Mouse (Mus musculus) neural tube, postnatal 0 days (tissue): ENCODE results near the gene Diablo. TPM values are rescaled to one million over a fixed set of nuclear protein-coding genes. Genes with fewer than 3 reads are reported as not detected.

Source experiments
- microRNA-seq: library from miRNA; unstranded; fragments of <30 nt; microRNA quantifications from one replicate; pipeline ENCODE4, GENCODE M21; 2016
- polyA plus RNA-seq: library from polyadenylated mRNA; unstranded; fragments of >200 nt; fragmentation: Nextera tagmentation; extraction: Ambion mirVana; gene quantifications from 2 replicates; pipeline ENCODE4 v1.2.1, GENCODE M21; 2015

The Diablo gene
- polyA plus RNA-seq, result 87.9 and 97.2 TPM in 2 replicates

DNA sequence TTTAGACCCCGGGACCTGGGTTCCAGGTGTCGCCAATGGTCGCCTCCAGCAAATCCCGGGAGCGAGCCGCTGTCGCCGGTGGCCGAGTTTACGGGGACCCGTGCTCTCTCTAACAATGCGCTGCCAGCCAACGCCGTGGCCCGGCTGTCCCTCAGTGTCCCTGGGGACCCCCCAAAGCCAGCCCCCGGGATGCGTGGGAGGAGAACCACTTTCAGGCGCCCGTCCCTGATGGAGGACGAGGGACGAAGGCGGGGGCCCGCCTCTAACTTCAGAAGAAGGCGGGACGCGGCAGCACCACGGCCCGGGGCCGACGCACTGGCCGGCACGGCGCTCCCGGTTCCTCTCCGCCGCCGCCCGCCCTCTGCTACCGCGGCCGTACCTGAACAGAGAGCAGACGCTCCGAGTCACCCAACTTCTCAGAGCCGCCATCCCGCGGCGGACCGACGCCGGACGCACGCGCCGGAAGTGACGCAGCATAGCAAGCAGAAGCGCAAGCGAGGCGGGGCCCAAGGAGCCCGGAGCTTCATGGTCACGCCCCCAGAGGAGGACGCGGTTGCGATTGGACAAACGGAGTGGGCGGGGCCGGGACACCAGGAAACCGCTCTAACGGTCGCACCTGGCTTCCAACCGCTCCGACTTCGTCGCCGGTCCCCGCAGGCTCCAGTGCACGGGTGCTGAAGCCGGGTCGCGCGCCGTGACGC lies at the start of gene Diablo:
TSS of gene Diablo (minus strand) at position 485 of the 701 bp plus-strand sequence.

DNA sequence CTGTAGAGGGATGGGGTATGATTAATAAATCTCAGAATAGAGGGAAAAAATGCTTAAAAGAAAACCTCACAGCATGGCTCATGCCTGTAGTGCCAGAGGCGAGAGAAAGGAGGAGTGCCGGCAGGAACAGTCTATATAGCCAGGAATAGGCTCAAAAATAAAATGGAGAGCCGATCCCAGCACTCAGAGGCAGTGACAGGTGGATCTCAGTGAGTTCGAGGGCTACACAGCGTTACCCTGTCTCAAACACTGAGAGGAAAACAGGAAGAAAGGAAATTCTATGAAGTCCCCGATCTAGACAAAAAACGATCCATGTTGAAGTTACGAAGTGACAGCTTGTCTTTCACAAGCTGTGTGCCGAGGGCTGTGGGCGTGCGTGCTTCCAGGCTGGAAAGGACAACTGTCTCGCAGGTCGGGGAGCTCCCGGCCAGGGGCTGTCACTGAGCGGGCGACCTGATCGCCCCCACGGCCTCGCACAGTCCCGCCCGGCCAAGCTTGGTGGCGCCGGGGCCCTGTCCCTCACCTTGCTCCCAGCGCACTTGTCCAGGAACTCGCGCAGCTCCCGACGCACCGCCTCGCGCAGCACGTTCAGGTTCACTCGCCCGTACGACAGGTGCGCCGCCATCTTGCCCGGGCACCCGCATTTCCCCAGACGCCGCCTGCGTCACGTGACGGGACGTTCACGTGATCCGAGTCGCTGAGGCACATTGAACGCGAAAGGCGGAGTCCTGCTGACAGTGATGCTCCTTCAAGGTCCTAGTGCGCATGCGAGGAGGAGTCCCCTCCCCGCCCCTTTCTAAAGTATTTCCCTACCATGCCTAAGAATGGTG lies 48.6 kb upstream of the Diablo start, which contains the start of gene Vps33a:
TSS of gene Vps33a (minus strand) at position 682 of the 830 bp plus-strand sequence.

DNA sequence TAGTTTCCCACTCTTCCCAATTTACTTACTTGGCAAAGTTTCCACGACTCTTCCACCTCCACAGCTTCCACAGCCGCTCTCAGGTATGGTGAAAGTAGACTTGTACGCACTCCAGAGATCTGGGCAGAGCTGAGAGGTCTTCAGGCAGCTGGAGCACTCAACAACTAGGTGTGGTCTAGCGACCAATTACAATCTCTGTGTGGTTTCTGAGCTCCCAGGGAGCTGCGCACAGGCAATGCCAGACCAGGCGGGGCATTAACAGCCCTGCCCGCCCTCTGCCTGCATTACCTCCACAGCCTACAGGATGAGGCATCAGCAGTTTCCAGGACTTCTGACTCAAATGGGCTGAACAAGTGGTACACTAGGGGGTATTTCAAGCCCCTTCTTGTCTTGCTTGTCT lies 1.3 kb upstream of the Diablo start, which contains the start of gene Gm49027:
TSS of gene Gm49027 (minus strand) at position 208 of the 400 bp plus-strand sequence.

DNA sequence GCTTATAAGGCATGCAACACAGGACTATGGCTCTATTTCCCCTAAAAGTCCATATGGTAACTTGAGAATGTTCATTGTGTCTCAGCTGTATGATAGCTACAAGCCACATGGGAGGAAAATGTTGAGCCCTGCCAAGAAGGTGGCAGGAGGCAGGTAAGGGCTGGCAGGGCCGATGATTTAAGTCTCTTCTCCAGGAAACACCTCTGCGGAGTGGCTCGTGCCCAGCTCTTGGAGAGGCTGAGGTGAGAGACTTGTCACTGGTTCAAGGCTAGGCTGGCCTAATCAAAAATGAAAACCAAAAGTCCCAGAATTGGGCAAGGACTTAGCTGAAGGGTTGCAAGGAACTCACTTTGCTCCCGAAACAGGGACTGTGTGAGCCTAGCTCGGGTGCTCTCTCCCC lies 13.8 kb downstream of the Diablo start, which contains the start of gene B3gnt4:
TSS of gene B3gnt4 (plus strand) at position 301 of the 400 bp plus-strand sequence.

DNA sequence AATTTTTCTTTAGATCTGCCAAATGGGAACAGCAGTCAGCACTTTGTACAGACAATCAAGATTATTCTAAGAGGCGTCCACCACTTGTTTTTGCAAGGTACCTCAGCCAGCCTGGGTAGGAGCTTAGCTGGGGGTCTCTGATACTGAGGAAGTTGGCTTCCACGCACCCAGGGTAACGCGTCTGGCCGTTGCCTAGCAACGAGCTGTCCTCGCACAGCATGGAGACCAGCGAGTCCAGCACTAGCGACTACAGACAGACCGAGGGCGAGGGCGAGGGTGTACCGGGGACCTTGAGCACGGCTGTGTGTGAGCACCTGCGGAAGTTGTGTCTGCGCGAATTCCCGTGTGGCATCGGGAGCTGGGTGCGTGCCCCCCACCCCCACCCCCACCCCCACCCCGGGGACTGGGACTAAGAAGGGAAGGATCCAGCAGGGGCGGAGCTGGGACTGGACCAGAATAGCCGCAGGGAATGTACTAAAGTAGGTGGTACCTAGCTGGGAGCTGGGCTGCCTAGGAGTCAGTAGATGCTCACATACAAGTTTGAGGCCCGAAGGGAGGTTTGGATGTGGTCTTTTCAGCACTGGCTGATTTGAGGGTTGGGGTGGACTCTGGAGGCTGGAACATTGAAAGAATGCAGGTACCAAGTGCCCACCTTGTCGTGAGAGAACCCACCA lies 34.7 kb downstream of the Diablo start, which contains the start of the genes Lrrc43 and Il31:
TSS of gene Lrrc43 (plus strand) at position 194 of the 674 bp plus-strand sequence.
TSS of gene Il31 (minus strand) at position 378 of the 674 bp plus-strand sequence.

Small RNAs within 50 kb of the gene (microRNA-seq; reads per million reads assigned to microRNA genes)
- 1.5 reads per million for gene Mir7647

Other genes with a start within 250 kb of the Diablo start
- gene Bcl7a, start 180.3 kb downstream of the Diablo start, polyA plus RNA-seq, result 21.6 and 23.0 TPM in 2 replicates
- 15.7 and 17.1 TPM in 2 replicates for gene Mlxip, start 129.4 kb downstream of the Diablo start, polyA plus RNA-seq
- gene Lrrc43, start 34.9 kb downstream of the Diablo start, polyA plus RNA-seq, result 1.3 and 1.6 TPM in 2 replicates
- not detected in 2 replicates for gene Il31, start 34.7 kb downstream of the Diablo start, polyA plus RNA-seq
- 1.1 and 1.6 TPM in 2 replicates for gene B3gnt4, start 13.7 kb downstream of the Diablo start, polyA plus RNA-seq
- gene Gm49027, start 1.3 kb upstream of the Diablo start, polyA plus RNA-seq, result 0.28 and 2.2 TPM in 2 replicates
- 26.4 and 29.9 TPM in 2 replicates for gene Vps33a, start 48.9 kb upstream of the Diablo start, polyA plus RNA-seq
- gene Clip1, start 160.4 kb upstream of the Diablo start, polyA plus RNA-seq, result 66.6 and 76.1 TPM in 2 replicates
- 40.5 and 43.8 TPM in 2 replicates for gene Zcchc8, start 196.9 kb upstream of the Diablo start, polyA plus RNA-seq
- gene Rsrc2, start 225.2 kb upstream of the Diablo start, polyA plus RNA-seq, result 104 TPM in 2 replicates
- 3.9 TPM in 2 replicates for gene Kntc1, start 225.5 kb upstream of the Diablo start, polyA plus RNA-seq